Mouse (Mus musculus) layer of hippocampus, adult 9-10 months (tissue): ENCODE measurements around the gene Zfp36l2.
"Not testable (repeated sequence)": the region's sequence is repeated elsewhere in the genome, so short reads cannot be mapped to it uniquely, and the experiment has no call there.

Experiments used
- DNase-seq: peaks from one replicate; pipeline ENCODE4 v3.0.0; 2022; ENCODE audit warnings: low spot score

The Zfp36l2 gene

DNA sequence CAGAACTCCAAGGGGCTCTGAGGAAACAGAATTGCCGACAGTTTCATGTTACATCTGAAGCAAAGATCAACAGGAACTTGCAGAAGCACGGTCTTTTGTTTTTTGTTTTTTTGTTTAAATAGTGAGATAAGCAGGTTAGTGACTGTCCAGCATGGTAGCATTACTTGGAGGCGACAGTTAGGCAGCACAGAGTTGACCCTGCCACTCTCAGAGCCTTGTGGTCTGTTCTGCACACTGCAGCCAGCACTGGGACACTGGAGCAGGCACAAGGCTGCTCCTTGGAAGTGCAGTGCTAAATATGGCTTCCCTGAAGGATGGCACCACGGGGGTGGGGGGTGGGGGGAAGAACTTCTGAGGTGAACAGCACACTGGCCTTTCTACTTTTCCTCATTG, 7.3 kb upstream of the Zfp36l2 start:
- no peak for DNase-seq

DNA sequence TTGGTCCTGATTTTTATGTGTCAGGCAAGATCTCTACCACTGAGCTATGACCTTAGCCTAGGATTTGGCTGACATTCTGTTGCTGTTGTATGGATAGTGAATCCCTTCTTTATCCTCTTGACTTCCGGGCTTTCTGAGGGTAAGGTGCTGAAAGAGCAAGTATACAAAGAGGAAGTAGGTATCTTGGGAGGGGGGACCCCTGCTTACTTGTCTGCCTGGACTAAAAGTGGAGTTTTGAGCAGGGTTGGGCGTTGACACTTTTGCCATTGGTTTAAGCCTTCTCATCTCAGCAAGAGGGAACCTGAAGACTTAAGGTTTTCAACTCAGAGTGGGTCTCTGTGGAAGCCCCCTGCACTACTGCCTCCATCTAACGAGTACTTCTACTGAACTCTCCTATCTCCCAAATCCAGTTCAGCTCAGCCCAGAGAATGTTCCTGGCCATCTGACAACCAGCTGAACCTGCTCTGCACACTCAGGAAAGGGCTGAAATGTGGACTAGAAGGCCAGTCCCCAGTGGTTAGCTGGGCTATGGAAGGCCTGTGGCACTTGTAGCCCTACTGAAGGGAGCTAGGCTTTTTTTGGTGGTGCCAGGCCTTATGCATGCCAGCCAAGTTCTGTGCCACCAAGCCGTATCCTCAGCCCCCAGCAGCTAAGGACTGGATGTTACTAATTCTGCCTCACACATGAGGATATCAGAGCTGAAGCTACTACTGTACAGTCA, 6.7 kb upstream of the Zfp36l2 start:
- DNase-seq, result no peak

DNA sequence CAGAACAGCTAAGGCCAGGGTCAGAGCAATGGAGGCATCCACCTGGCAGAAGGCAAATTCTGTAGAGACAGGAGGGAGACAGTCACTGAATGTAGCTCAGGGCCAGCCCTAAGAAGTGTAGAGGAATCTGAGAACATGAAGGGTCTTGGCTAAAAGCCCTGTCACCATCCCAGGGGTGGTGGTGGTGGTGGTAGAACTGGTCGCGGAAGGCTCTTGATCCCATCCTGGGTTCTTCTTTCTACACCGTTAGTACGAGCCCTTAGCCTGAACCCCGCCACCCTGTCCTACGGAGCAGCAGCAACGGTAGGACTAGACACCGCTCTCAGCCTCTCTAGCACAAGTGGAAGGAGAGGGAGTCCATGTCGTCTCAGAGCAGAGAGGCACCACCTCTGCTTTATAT, 5.7 kb upstream of the Zfp36l2 start:
- DNase-seq, result no peak

DNA sequence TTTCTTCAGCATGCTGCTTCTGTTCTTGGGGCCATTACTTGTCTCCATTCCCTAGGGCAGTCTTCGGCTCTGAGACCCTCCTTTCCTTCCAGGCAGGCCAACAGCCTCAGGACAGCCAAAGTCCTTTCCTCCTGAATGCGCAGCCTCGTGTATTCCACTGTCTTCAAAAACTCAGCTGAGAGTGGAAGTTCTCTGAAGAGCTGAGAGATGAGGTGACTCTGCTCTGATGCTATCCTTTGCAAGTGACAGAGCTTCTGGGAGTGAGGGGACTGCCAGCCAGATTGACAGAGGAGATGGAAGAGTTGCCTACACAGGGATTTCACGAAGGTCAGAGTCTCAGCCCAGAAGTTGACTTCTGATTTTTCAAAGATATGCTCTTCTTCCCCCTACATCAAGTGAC, 4.2 kb upstream of the Zfp36l2 start:
- DNase-seq, result no peak

DNA sequence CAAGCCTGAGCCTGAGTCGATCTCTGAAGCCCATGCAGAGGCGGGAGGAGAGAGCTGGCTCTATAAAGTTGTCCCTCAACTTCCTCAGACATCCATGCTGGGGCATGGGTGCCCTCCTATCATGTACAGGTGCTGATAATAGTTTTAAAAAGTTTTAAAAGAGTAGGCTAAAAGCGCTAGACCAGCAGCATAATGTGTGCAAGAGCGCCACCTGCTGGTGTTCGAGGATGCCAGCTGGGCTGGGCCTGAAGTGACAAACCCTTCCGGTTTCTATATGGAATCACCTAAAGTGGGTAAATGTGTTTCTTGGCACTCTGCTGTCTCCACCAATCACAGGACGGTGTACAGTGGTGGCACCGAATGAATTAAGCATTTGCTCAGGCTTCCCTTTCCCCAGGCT, 3.1 kb upstream of the Zfp36l2 start:
- peak; percentile 73 for DNase-seq

DNA sequence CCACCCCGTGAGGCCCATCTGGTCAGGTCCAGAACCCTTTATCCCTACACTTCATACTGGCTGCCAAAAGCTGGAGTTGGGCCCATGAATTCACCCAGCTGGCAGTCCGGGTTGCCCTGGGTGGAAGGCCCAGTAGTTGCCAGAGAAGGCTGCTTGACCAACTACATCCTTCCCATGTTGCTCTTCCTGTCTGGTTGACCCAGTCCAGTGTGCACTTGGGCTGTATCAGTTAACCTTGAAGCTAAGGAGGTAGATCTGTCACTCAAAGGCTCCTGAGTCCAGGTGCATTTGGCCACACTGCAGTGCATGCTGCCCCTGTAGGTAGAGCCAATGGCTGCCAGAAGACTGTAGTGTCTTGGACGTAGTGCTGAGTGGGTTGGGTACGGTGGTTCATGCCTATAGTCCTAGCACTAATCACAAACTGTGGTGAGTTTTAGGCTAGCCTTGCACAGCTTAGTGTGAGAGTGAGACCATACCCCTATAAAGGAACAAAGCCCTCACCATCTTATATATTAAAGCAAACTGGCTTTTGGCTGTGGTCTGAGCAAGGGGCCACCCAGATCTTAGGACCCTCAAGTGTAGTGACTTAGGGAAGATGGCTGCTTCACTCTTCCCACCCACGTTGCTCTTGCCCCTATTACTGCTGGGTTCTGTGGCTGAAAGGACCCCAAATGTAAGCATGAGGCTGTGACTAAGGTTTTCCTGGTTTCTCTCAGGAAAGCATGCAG, 1.5 kb upstream of the Zfp36l2 start:
- no peak for DNase-seq

DNA sequence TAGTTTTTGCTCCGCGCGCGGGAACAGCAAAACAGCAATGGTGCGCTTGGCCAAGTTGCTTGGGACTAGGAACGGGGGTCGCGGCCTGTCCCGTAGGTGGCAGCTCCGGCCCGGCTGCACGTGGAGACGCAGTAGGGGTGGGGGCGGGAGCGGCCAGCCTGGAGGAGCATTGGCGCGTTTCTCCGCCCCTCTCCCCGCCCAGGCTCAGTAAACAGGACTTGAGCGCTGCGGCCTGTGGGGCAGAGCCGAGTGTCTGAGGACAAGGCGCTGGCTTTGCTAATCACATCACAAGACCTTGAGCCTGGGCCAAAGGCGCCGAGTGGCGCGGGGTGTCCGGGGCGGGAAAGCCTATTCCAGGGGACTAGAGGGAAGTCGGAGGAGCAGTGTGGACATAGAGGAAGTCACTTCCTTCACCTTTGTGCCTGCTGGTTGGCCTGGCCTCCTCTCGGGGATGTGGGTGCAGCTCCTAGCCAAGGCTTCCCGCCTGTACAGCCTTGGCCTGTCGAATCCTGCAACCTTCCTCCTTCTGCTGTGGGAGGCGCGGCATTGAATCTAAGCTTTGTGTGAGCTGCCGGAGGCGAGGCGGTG, 721 bp upstream of the Zfp36l2 start:
- peak; percentile 72 for DNase-seq

DNA sequence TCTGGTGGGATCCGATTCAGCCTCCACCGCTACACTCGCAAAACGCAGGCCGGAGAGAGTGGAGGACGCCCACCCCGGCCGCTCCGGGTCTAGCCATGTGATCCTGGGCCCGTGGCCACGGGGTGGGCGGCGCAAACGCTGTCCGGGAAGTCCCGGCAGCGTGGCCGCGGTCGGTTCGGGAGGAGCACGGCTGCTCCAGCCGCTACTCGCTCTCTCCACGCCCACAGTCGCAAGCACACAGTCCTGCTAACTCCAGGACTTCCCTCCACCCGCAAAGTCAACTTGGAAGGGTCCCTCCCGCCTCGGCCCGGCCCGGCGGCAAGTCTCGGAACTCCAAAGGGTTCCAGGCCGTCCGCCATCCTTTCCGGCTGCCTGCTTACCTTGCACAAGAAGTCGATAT, 483 bp downstream of the Zfp36l2 start:
- DNase-seq, result not testable (repeated sequence)

DNA sequence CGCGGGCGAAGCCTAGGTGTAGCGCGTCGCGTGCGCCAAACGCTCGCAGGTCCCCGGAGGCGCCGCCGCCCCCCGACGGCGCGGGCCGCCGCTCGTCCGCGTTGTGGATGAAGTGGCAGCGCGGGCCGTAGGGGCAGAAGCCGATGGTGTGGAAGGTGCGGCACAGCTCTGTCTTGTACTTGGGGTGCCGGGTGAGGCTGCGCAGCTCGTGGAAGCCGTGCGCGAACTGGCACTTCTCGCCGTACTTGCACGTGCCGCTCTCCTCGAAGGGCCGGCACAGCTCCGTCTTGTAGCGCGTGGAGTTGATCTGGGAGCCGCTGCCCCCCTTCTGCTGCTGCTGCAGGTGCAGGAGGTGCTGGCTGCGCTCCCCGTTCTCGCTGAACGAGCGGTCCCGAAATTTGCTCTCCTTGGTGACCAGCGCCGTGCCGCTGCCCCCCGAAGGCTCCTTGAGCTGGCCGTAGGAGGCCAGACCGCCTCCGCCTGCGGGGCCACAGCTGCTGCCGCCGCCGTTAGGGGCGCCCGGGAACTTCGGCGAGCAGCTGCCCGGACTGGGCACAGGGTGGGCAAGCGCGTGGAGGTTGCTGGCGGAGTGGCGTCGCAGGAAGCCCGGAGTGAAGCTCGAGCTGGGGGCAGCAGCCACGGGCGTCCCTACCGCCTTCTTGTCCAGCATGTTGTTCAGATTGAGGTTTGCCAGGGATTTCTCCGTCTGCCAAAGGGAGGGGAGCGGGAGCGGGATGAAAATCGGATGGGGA, 1.1 kb downstream of the Zfp36l2 start:
- no peak for DNase-seq

DNA sequence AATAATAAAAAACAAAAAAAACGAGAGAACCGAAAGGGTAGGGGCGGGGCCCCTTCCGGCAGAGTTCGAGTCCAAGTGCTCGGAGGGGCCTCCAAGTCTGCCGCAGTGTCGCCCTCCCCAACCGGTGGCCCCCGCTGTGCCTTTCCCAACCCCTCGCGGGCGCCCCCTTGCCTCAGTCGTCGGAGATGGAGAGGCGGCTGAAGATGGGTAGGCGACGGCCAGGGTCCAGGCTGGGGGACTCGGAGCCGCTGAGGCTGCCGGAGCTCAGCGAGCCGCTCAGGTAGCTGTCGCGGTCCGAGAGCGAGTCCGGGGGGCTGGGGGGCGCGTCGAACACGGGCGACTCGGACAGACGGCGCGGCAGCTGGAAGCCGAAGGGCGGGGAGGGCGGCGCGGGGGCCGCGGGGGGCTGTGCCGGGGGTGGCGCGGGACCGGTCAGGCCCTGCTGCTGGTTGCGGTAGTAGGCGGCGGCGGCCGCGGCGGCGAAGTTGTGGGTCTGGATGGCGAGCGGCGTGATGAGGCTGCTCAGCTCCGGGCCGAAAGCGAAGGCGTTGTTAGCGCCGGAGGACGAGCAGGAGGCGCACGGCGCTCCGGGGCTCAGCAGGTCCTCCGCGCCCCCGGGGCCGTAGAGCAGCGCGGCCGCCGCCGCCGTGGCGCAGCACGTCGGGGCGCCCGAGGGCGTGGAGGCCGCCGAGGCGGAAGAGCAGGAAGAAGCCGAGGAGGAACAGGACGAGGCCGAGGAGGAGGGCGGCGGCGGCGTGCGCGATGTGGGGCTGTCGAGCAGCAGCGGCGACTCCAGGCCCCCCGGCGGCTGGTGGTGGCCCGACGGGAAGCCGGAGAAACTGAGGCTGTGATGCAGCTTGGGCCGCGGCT, 1.9 kb downstream of the Zfp36l2 start:
- DNase-seq, result no peak

DNA sequence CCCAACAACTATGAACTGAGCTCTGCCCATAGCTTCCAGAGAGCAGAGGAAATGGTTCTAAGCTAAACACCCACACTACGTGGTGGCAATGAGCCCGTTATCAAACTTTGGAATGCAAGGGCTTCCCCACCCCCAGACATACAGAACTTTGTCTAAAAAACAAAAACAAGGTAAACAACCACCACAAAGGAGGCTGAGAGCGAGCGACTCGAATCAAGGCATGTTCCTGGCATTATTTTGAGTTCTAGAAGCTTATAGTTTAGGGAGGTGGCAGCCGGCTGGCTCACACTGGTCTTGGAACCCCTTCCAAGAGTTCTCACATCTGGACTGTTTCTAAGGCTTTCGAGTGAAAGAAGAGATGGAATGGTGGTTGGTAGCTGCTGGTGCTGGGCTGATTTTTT, 2.7 kb downstream of the Zfp36l2 start:
- DNase-seq, result no peak

DNA sequence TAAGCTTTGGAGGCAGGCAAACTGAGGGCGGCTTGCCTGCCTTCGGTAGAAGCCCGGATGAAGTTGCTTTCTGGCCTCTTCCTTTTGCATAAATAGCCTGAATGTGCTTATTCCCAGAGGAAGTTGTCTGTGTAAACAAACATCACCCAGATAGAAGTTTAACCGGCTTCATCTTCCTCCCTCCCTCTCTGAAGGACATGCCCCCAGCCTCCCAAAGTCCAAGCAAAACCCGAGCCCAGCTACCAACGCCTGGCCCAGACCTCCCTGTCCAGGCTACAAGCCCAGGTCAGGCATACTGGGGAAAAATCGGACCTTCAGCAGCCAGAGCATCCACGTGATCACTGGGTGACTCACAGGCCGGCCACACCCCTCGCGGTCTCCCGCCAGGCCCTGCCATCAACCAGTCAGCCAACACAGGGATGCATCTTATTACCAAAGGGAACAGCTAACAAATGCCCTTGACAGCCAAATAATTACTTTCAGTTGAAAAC, 4.4 kb downstream of the Zfp36l2 start:
- peak; percentile 61 for DNase-seq

DNA sequence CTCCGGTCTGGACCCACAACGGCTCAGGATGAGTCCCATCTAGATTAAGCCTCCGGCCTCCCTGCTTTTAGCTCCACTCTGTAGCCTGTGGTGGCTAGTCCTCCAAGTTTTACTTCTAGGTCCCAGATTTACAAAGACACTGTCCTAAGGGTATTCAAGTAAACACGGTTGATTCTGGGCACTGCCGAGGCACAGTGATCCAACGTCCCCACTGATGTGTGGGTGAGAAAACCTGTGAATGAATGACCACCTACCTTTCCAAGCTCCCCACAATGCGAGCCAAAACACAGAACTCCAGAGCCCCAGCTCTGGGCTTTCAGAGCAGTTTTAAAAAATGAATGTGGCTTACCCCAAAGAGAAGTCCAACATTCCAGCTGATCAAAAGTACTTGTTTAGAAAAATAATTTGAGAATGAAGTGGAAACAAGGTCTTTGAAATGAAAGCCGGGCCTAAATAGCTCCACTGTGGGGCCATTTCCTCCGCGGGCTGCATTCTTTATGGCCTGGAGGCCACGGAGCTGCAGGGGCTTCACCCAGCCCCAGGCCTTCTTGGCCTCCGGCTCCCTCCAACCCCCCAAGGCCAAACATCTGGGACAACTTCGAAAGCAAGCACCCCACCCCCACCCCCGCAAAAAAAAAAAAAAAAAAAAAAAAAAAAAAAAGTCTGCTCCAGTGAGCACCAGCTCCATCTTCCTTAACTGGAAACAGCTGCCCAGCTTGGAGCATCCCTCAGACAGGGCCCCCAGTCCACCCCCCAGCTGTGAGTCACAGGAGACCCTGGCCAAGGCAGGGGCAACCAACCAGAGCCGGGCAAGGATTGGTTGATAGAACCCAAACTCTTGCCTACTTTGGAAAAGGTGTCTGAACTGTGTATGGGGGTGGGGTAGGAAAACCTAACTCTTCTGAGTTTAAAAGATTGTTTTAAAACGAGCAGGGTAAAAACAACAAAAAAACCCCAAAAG, 5.2 kb downstream of the Zfp36l2 start:
- no peak for DNase-seq

DNA sequence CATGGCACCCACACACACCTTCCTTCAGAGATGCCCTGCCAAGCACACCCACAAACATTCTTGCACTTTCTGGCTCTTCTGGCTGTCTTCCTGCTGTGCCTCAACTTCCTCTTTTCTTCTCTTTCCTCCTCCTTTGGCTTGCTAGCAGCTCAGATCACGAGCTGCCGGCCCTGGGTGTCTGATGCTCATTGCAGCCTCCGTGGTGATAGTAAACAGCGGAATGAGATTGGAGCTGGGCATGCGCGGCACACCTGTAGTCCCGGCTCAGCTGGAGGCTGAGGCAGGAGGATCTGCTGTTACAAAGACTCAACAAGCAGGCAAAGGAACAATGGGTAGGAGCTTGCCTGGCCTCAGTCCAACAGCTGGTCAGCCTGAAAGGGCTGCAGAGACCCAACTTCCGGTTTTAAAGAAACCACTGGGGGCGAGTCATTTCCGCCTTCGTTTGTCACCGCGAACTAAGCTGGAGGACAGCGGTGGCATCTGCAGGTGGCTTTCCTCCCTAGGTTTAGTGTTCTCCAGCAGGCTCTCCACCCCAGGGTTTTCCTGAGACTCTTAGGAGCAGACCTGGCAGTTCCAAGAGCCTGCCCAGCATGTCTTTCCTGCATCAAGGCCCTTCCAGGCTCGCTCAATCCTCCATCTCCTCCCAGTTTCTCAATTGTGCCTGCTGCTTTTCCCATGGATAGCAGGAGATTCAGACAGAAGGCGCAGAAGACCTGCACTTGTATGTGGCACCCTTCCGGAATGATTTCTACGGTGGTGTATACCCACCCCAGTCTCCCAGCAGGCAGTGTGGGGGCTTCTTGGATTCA, 6.0 kb downstream of the Zfp36l2 start:
- no peak for DNase-seq

DNA sequence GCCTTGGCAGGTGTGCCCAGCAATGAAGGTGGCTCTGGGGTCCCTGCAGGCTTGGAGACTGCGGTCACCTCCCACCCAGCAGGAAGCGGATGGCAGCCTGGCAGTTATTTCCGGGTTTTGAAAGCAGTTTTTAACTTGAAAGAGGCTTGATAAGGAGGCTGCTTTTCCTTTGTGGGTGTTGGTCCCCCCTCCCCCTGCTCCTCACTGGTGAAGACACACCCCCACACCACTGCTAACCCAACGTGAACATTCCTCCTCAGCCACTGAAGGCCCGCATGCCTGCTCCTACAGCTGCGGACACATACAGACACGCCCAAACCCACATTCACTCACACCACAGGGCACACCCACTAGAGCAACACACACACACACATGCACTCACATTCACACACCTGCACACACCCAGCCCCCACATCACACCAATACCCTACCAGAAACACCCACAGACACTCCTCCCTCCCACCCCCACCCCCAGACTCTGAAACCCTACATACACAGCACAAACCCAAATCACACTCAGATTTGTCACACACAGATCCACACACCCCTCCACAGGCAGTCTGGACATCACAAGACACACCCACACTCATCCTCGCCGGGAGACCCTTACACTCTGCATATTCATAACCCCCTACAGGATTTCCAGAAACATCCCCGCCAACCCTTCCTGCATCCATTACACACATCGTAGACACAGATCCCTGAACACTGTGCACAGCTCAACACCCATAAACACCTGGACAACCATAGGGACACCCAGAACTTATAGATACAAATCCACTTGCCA, 6.8 kb downstream of the Zfp36l2 start:
- DNase-seq, result no peak

DNA sequence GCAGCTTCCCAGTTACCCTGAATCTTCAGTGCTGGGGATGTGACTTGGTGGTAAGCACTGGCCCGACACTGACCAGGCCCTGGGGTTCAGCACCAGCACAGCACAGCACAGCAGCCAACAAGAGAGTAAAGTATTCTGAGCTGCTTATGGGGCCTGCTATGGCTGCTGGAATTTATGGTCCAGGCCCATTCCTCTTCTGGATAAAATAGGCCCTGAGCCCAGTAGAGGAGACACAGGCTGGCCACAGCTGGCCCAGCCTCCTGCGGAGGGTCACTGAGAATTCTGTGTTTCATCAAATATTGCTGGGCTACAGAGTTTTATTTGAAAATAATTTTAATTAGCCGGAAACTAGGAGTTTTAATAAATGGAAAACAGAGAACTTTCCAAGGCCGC, 7.8 kb downstream of the Zfp36l2 start:
- DNase-seq, result no peak

DNA sequence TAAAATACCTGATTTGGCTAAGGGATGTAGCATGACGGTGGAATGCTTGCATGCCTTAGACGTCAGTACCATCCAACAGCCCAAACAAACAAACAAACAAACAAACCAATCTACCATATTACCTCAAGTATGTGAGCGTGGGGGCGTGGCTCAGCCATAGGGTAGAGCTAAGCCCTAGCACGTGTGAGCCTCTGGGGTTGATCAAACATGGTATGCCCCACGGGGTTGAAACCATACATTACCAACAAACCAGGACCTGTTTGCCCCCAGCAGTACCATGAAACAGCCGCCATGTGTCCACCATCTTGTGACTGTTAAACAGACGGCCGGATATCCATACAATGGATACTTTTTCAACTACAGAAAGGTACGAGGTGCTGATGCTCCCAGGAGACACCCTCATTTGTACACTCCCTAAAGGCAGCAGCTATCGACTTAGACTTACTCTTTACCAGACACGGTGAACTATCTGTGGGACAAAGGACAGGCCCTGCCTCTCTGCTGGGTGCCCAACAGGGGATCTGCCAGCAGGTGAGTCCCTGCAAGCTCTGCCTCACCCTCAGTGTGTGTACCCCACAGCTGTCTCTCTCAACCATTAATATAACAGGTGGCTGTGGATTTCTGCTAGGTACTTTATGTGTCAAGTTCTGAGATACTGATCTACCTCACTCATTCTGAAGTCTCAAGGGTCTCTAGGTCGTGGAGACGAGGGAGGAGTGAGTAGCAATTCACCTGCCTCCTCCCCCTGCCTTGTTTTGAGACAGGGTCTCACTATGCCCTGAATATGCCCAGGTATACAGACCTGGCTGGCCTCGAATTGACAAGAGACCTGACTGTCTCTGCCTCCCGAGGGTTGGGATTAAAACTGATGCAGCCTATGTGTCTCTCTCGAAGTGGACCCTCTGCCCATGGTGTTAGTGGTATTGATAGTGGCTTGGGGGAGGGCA, 8.4 kb downstream of the Zfp36l2 start:
- no peak for DNase-seq

DNA sequence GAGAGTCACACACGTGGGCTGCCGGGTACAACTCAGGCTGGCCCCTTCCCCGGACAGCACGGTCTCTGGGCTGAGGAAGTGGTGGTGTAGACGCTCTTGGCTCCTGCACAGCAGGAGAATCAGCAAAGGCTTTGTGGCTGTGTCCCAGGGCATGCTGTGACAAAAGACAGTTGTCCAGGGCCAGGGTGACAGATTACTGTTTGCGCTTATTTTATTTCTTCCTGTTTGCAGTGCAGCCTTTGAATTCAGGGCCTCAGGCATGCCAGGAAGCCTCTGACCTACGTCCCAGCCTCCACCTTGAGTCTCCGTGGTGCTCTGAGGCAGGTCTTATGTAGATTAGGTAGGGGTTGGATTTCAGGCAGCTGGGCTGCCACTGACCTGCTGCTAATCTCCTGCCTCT, 10.3 kb downstream of the Zfp36l2 start:
- DNase-seq, result no peak
